Mouse (Mus musculus): ENCODE data around the gene Ms4a4b. TPM values are rescaled to one million over a fixed set of nuclear protein-coding genes. Genes with fewer than 3 reads are reported as not detected.
"Not testable (repeated sequence)": the region's sequence is repeated elsewhere in the genome, so short reads cannot be mapped to it uniquely, and the experiment has no call there.

Ms4a4b gene
- total RNA-seq (2021), result under 1 TPM; 0.70 to 1.00 TPM

- intact Hi-C loops (cut with DNase I), result no loop called here
These were observed at the start of gene Ms4a4b for GRCm38 (mm10) chr19:11443338-11443737. TSS of gene Ms4a4b (plus strand) at chr19:11443553.

GRCm38 (mm10) chr19:11395769-11396168, 47.6 kb upstream of the Ms4a4b start:
- DNase-seq, result no peak
- intact Hi-C loops (cut with DNase I), result no loop called here

More at GRCm38 (mm10) chr19:11443338-11443737, at the start of gene Ms4a4b:
- DNase-seq, result no peak

GRCm38 (mm10) chr19:11404527-11404926, 38.8 kb upstream of the Ms4a4b start, which contains the start of gene Ms4a4c:
TSS of gene Ms4a4c (plus strand) at chr19:11404770.
- intact Hi-C loops (cut with DNase I), result no loop called here
- DNase-seq, result no peak

- no peak for DNase-seq
- intact Hi-C loops (cut with DNase I), result no loop called here
These were observed 35.9 kb upstream of the Ms4a4b start for GRCm38 (mm10) chr19:11407428-11407827.

GRCm38 (mm10) chr19:11408591-11408990, 34.8 kb upstream of the Ms4a4b start:
- DNase-seq, result no peak
- intact Hi-C loops (cut with DNase I), result no loop called here

- intact Hi-C loops (cut with DNase I), result no loop called here
- no peak for DNase-seq
These were observed 31.7 kb upstream of the Ms4a4b start for GRCm38 (mm10) chr19:11411640-11412039.

GRCm38 (mm10) chr19:11414084-11414483, 29.3 kb upstream of the Ms4a4b start:
- DNase-seq, result no peak
- intact Hi-C loops (cut with DNase I), result no loop called here

GRCm38 (mm10) chr19:11415581-11415980, 27.8 kb upstream of the Ms4a4b start:
- intact Hi-C loops (cut with DNase I), result no loop called here
- no peak for DNase-seq

- intact Hi-C loops (cut with DNase I); DNase-seq: not testable (repeated sequence)
These were observed 24.5 kb upstream of the Ms4a4b start for GRCm38 (mm10) chr19:11418865-11419264.

GRCm38 (mm10) chr19:11431209-11431608, 12.1 kb upstream of the Ms4a4b start:
- DNase-seq; intact Hi-C loops (cut with DNase I): not testable (repeated sequence)

- intact Hi-C loops (cut with DNase I), result no loop called here
- no peak for DNase-seq
These were observed 8.1 kb upstream of the Ms4a4b start for GRCm38 (mm10) chr19:11435058-11435834.

- intact Hi-C loops (cut with DNase I), result no loop called here
- DNase-seq, result no peak
These were observed 611 bp downstream of the Ms4a4b start for GRCm38 (mm10) chr19:11443964-11444363.

- DNase-seq, result no peak
- intact Hi-C loops (cut with DNase I), result no loop called here
These were observed 3.9 kb downstream of the Ms4a4b start for GRCm38 (mm10) chr19:11447238-11447637.

GRCm38 (mm10) chr19:11459041-11459440, 15.7 kb downstream of the Ms4a4b start:
- intact Hi-C loops (cut with DNase I); DNase-seq: not testable (repeated sequence)

GRCm38 (mm10) chr19:11464795-11465194, 21.4 kb downstream of the Ms4a4b start:
- intact Hi-C loops (cut with DNase I); DNase-seq: not testable (repeated sequence)

GRCm38 (mm10) chr19:11466471-11466870, 23.1 kb downstream of the Ms4a4b start:
- intact Hi-C loops (cut with DNase I), result no loop called here
- no peak for DNase-seq

GRCm38 (mm10) chr19:11468361-11468760, 25.0 kb downstream of the Ms4a4b start:
- intact Hi-C loops (cut with DNase I); DNase-seq: not testable (repeated sequence)

- intact Hi-C loops (cut with DNase I); DNase-seq: not testable (repeated sequence)
These were observed 25.9 kb downstream of the Ms4a4b start, which contains the start of gene Ms4a6c for GRCm38 (mm10) chr19:11469215-11469614. TSS of gene Ms4a6c (plus strand) at chr19:11469366.

GRCm38 (mm10) chr19:11479714-11480113, 36.4 kb downstream of the Ms4a4b start:
- DNase-seq, result no peak
- intact Hi-C loops (cut with DNase I), result no loop called here

- DNase-seq, result no peak
- intact Hi-C loops (cut with DNase I), result no loop called here
These were observed 39.3 kb downstream of the Ms4a4b start for GRCm38 (mm10) chr19:11482684-11483083.

GRCm38 (mm10) chr19:11483941-11484340, 40.6 kb downstream of the Ms4a4b start:
- intact Hi-C loops (cut with DNase I), result no loop called here
- no peak for DNase-seq

GRCm38 (mm10) chr19:11484388-11484787, 41.0 kb downstream of the Ms4a4b start:
- intact Hi-C loops (cut with DNase I), result no loop called here
- no peak for DNase-seq

Data from heart, postnatal 36 days (tissue).